Mouse (Mus musculus): ENCODE data around the gene Jarid2. TPM values are rescaled to one million over a fixed set of nuclear protein-coding genes. Genes with fewer than 3 reads are reported as not detected.

The Jarid2 gene
- total RNA-seq, 1 experiment = 190 TPM

- in situ Hi-C loops (cut with MboI; ENCODE audit: low sequenced_read_pairs in 2 of 2, unreplicated experiment in 2 of 2) = no loop called here
Measured at GRCm38 (mm10) chr13:44737297-44737696, 8.0 kb downstream of the Jarid2 start.

GRCm38 (mm10) chr13:44751780-44752179, 22.5 kb downstream of the Jarid2 start:
- Histone ChIP-seq H3K27ac (ENCODE audit: insufficient read depth, low read depth, low read length, poor library complexity, severe bottlenecking) (no peak overlapping the region), H3K9me3 (ENCODE audit: control insufficient read depth, insufficient read depth, low read depth, low read length) (no peaks in the 10 kb centered on the region), H3K4me1 (ENCODE audit: control insufficient read depth in 2 of 2, insufficient read depth in 2 of 2, low read length in 2 of 2, poor library complexity in 1 of 2) (peaks cover 25 to 28% of the 10 kb centered on the region in 2 experiments), H3K9ac (ENCODE audit: insufficient read depth, low read depth, low read length, poor library complexity, severe bottlenecking) (no peak overlapping the region), H3K36me3 (ENCODE audit: control insufficient read depth, insufficient read depth, low read length, poor library complexity, severe bottlenecking) (peaks cover 9% of the 10 kb centered on the region), H3K4me3 (ENCODE audit: insufficient read depth in 1 of 2, low read depth in 1 of 2, low read length in 2 of 2, poor library complexity in 1 of 2, severe bottlenecking in 1 of 2) (no peak overlapping the region)
- in situ Hi-C loops (cut with MboI; ENCODE audit: low sequenced_read_pairs in 2 of 2, unreplicated experiment in 2 of 2) = no loop called here
- no peak for DNase-seq (ENCODE audit: low read depth, low spot score)
- TF ChIP-seq MAFK (IDR thresholded peaks at IDR 0.05; ENCODE audit: insufficient read depth, low read depth, low read length) (no peak), ZNF384 (IDR thresholded peaks at IDR 0.05; ENCODE audit: low read depth, low read length) (peak; percentile 26; the same call in 1 of the 2 replicates)

More at GRCm38 (mm10) chr13:44737297-44737696, 8.0 kb downstream of the Jarid2 start:
- Histone ChIP-seq H3K36me3 (ENCODE audit: control insufficient read depth, insufficient read depth, low read length, poor library complexity, severe bottlenecking) (peaks cover 13% of the 10 kb centered on the region), H3K4me3 (ENCODE audit: insufficient read depth in 1 of 2, low read depth in 1 of 2, low read length in 2 of 2, poor library complexity in 1 of 2, severe bottlenecking in 1 of 2) (no peak overlapping the region), H3K4me1 (ENCODE audit: control insufficient read depth in 2 of 2, insufficient read depth in 2 of 2, low read length in 2 of 2, poor library complexity in 1 of 2) (peaks cover 5 to 10% of the 10 kb centered on the region in 2 experiments), H3K9ac (ENCODE audit: insufficient read depth, low read depth, low read length, poor library complexity, severe bottlenecking) (no peak overlapping the region), H3K9me3 (ENCODE audit: control insufficient read depth, insufficient read depth, low read depth, low read length) (no peaks in the 10 kb centered on the region), H3K27ac (ENCODE audit: insufficient read depth, low read depth, low read length, poor library complexity, severe bottlenecking) (no peak overlapping the region)
- TF ChIP-seq MAFK (IDR thresholded peaks at IDR 0.05; ENCODE audit: insufficient read depth, low read depth, low read length) (no peak), CHD2 (IDR thresholded peaks at IDR 0.05; ENCODE audit: low read depth, low read length) (no peak), ZNF384 (IDR thresholded peaks at IDR 0.05; ENCODE audit: low read depth, low read length) (no peak), HCFC1 (IDR thresholded peaks at IDR 0.05; ENCODE audit: borderline replicate concordance, insufficient read depth, low read length) (no peak), ZC3H11A (IDR thresholded peaks at IDR 0.05; ENCODE audit: borderline replicate concordance, low read depth, low read length) (no peak)
- DNase-seq (ENCODE audit: low read depth, low spot score) = no peak

- Histone ChIP-seq H3K4me1 (ENCODE audit: control insufficient read depth in 2 of 2, insufficient read depth in 2 of 2, low read length in 2 of 2, poor library complexity in 1 of 2) (peaks cover 23% of the 10 kb centered on the region in 2 experiments), H3K4me3 (ENCODE audit: insufficient read depth in 1 of 2, low read depth in 1 of 2, low read length in 2 of 2, poor library complexity in 1 of 2, severe bottlenecking in 1 of 2) (no peak overlapping the region), H3K27ac (ENCODE audit: insufficient read depth, low read depth, low read length, poor library complexity, severe bottlenecking) (no peak overlapping the region), H3K36me3 (ENCODE audit: control insufficient read depth, insufficient read depth, low read length, poor library complexity, severe bottlenecking) (peaks cover 11% of the 10 kb centered on the region), H3K9me3 (ENCODE audit: control insufficient read depth, insufficient read depth, low read depth, low read length) (no peaks in the 10 kb centered on the region), H3K9ac (ENCODE audit: insufficient read depth, low read depth, low read length, poor library complexity, severe bottlenecking) (no peak overlapping the region)
- in situ Hi-C loops (cut with MboI; ENCODE audit: low sequenced_read_pairs in 2 of 2, unreplicated experiment in 2 of 2) = no loop called here
- no peak for DNase-seq (ENCODE audit: low read depth, low spot score)
- TF ChIP-seq ZNF384 (IDR thresholded peaks at IDR 0.05; ENCODE audit: low read depth, low read length) (no peak), CHD2 (IDR thresholded peaks at IDR 0.05; ENCODE audit: low read depth, low read length) (no peak), MAFK (IDR thresholded peaks at IDR 0.05; ENCODE audit: insufficient read depth, low read depth, low read length) (no peak), HCFC1 (IDR thresholded peaks at IDR 0.05; ENCODE audit: borderline replicate concordance, insufficient read depth, low read length) (no peak), ZC3H11A (IDR thresholded peaks at IDR 0.05; ENCODE audit: borderline replicate concordance, low read depth, low read length) (no peak)
Measured at GRCm38 (mm10) chr13:44753206-44753605, 23.9 kb downstream of the Jarid2 start.

GRCm38 (mm10) chr13:44755434-44755833, 26.2 kb downstream of the Jarid2 start:
- H3K36me3 ChIP-seq (ENCODE audit: control insufficient read depth, insufficient read depth, low read length, poor library complexity, severe bottlenecking) = peaks cover 8% of the 10 kb centered on the region
- peak overlapping the region; percentile 12 to 16; a peak in 1 of 4 replicates for H3K4me3 ChIP-seq (ENCODE audit: insufficient read depth in 1 of 2, low read depth in 1 of 2, low read length in 2 of 2, poor library complexity in 1 of 2, severe bottlenecking in 1 of 2)
- peaks cover 18 to 24% of the 10 kb centered on the region in 2 experiments for H3K4me1 ChIP-seq (ENCODE audit: control insufficient read depth in 2 of 2, insufficient read depth in 2 of 2, low read length in 2 of 2, poor library complexity in 1 of 2)
- TF ChIP-seq HCFC1 (IDR thresholded peaks at IDR 0.05; ENCODE audit: borderline replicate concordance, insufficient read depth, low read length) = no peak
- no peak for TF ChIP-seq ZC3H11A (IDR thresholded peaks at IDR 0.05; ENCODE audit: borderline replicate concordance, low read depth, low read length)
- TF ChIP-seq ZNF384 (IDR thresholded peaks at IDR 0.05; ENCODE audit: low read depth, low read length) = no peak
- no peak for TF ChIP-seq CHD2 (IDR thresholded peaks at IDR 0.05; ENCODE audit: low read depth, low read length)
- no peak for TF ChIP-seq MAFK (IDR thresholded peaks at IDR 0.05; ENCODE audit: insufficient read depth, low read depth, low read length)
- in situ Hi-C loops (cut with MboI; ENCODE audit: low sequenced_read_pairs in 2 of 2, unreplicated experiment in 2 of 2) = no loop called here
- no peak overlapping the region; the same call in 1 of the 2 replicates for H3K27ac ChIP-seq (ENCODE audit: insufficient read depth, low read depth, low read length, poor library complexity, severe bottlenecking)
- H3K9ac ChIP-seq (ENCODE audit: insufficient read depth, low read depth, low read length, poor library complexity, severe bottlenecking) = no peak overlapping the region
- DNase-seq (ENCODE audit: low read depth, low spot score) = peak; percentile 47
- no peaks in the 10 kb centered on the region for H3K9me3 ChIP-seq (ENCODE audit: control insufficient read depth, insufficient read depth, low read depth, low read length)

- no peak for TF ChIP-seq ZNF384 (IDR thresholded peaks at IDR 0.05; ENCODE audit: low read depth, low read length)
- TF ChIP-seq ZC3H11A (IDR thresholded peaks at IDR 0.05; ENCODE audit: borderline replicate concordance, low read depth, low read length) = no peak
- no peak for TF ChIP-seq HCFC1 (IDR thresholded peaks at IDR 0.05; ENCODE audit: borderline replicate concordance, insufficient read depth, low read length)
- TF ChIP-seq CHD2 (IDR thresholded peaks at IDR 0.05; ENCODE audit: low read depth, low read length) = no peak
- no peak for TF ChIP-seq MAFK (IDR thresholded peaks at IDR 0.05; ENCODE audit: insufficient read depth, low read depth, low read length)
- Histone ChIP-seq H3K4me1 (ENCODE audit: control insufficient read depth in 2 of 2, insufficient read depth in 2 of 2, low read length in 2 of 2, poor library complexity in 1 of 2) (peaks cover 9 to 17% of the 10 kb centered on the region in 2 experiments; a peak in 3 of 4 replicates), H3K36me3 (ENCODE audit: control insufficient read depth, insufficient read depth, low read length, poor library complexity, severe bottlenecking) (peaks cover 15% of the 10 kb centered on the region), H3K4me3 (ENCODE audit: insufficient read depth in 1 of 2, low read depth in 1 of 2, low read length in 2 of 2, poor library complexity in 1 of 2, severe bottlenecking in 1 of 2) (no peak overlapping the region), H3K9ac (ENCODE audit: insufficient read depth, low read depth, low read length, poor library complexity, severe bottlenecking) (no peak overlapping the region), H3K27ac (ENCODE audit: insufficient read depth, low read depth, low read length, poor library complexity, severe bottlenecking) (no peak overlapping the region), H3K9me3 (ENCODE audit: control insufficient read depth, insufficient read depth, low read depth, low read length) (no peaks in the 10 kb centered on the region)
- in situ Hi-C loops (cut with MboI; ENCODE audit: low sequenced_read_pairs in 2 of 2, unreplicated experiment in 2 of 2) = no loop called here
- DNase-seq (ENCODE audit: low read depth, low spot score) = no peak
Measured at GRCm38 (mm10) chr13:44758750-44759149, 29.5 kb downstream of the Jarid2 start.

Measured in ES-E14 (cell line).